Mouse (Mus musculus) liver, postnatal 0 days (tissue): ENCODE data around the gene Htra2.

Experiments
- CTCF ChIP-seq: sonication (generic); IDR thresholded peaks from 2 replicates; pipeline ENCODE4 v1.5.1; 2016; ENCODE audit warnings: antibody characterized with exemption, low read depth
- EP300 ChIP-seq: IDR thresholded peaks from 2 replicates; pipeline ENCODE4 v1.6.1; 2016; ENCODE audit warnings: antibody characterized with exemption, low read depth, mild to moderate bottlenecking

DNA sequence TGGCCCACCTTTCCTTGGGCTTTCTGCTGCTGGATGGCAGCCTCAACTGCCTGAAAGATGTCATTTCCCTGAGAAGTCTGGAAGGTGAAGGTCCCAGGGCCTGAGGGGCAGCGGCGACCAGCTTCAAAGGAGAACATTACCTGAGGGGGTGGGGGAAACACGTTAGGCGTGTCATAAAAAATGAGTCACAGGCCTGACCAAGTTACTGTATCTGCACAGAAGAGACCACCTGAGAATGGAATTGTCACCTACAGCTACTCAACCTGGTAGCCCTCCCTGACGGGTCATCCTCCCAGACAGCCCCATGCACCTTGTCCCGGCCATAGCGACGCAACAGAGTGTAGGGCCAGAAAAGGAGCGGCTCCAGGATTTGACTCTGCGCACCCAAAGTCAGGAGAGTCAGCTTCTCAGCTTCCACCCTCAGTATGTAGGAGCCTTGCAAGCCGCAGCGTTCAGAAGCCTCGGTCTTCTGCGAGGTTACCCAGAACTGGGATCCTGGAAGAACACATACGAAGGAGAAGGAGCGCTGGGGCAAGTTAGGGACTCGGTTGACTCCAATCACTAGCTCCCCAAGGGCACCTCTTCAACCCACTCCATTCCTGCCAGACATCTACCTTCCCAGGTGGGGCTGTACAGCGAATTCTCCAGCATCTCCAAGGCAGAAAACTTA is 23.0 kb downstream of the Htra2 start:
- TF ChIP-seq EP300 (no peak), CTCF (no peak)
